Mouse (Mus musculus) MEL (cell line): ENCODE measurements at regions not wholly inside any gene's neighbourhood (a gene's known extent, or its start where the extent isn't known, plus 50 kb on each side); places are given as distances from the start of the nearest gene placed in this dataset.

Experiments used
- DNase-seq: peaks from one replicate; pipeline ENCODE4 v3.0.0; 2011; ENCODE audit warnings: low read depth, low spot score
- H3K27ac ChIP-seq: 2 replicates; pipeline ENCODE4 v1.5.1; 2012; ENCODE audit warnings: low read depth, mild to moderate bottlenecking, control low read depth, low read length, moderate library complexity; ENCODE audit not compliant: control insufficient read depth
- H3K27me3 ChIP-seq, 2 experiments: fragments of 150-350 bp in 1 of 2; sonication (generic) in 1 of 2; 2 replicates each; pipeline ENCODE4 v1.6.1; 2012; ENCODE audit warnings: low read length in 2 of 2, mild to moderate bottlenecking in 2 of 2, improper control_type of control experiment in 1 of 2, moderate library complexity in 1 of 2; ENCODE audit not compliant: insufficient read depth in 2 of 2, control insufficient read depth in 1 of 2
- H3K36me3 ChIP-seq, 2 experiments: 2 replicates each; pipeline ENCODE4 v1.6.1; 2012 to 2014; ENCODE audit warnings: low read length in 2 of 2, improper control_type of control experiment in 1 of 2, inconsistent platforms in 1 of 2, mild to moderate bottlenecking in 1 of 2; ENCODE audit not compliant: insufficient read depth in 2 of 2, control insufficient read depth in 1 of 2
- H3K4me1 ChIP-seq, 2 experiments: fragments of 150-350 bp in 1 of 2; sonication (generic) in 1 of 2; 2 replicates each; pipeline ENCODE4 v1.6.1; 2012; ENCODE audit warnings: low read length in 2 of 2, improper control_type of control experiment in 1 of 2, mild to moderate bottlenecking in 1 of 2; ENCODE audit not compliant: insufficient read depth in 2 of 2, control insufficient read depth in 1 of 2
- H3K4me3 ChIP-seq, 2 experiments: fragments of 150-350 bp in 1 of 2; sonication (generic) in 1 of 2; 2 replicates each; pipeline ENCODE4 v1.5.1; 2012; ENCODE audit warnings: low read depth in 2 of 2, low read length in 2 of 2, mild to moderate bottlenecking in 2 of 2, moderate library complexity in 2 of 2, control low read depth in 1 of 2, improper control_type of control experiment in 1 of 2; ENCODE audit not compliant: control insufficient read depth in 1 of 2, insufficient read depth in 1 of 2
- H3K79me2 ChIP-seq: 2 replicates; pipeline ENCODE4 v1.6.1; 2012; ENCODE audit warnings: mild to moderate bottlenecking, low read length, moderate library complexity; ENCODE audit not compliant: control insufficient read depth, poor library complexity, insufficient read depth
- H3K9ac ChIP-seq: 2 replicates; pipeline ENCODE4 v1.6.1; 2012; ENCODE audit warnings: low read depth, mild to moderate bottlenecking, control low read depth, low read length, moderate library complexity; ENCODE audit not compliant: control insufficient read depth, poor library complexity, severe bottlenecking
- H3K9me3 ChIP-seq: fragments of 150-350 bp; sonication (generic); replicated peaks from 2 replicates; pipeline ENCODE4 v1.6.1; 2012; ENCODE audit warnings: mild to moderate bottlenecking, low read length, improper control_type of control experiment, moderate library complexity; ENCODE audit not compliant: insufficient read depth
- BHLHE40 ChIP-seq: IDR thresholded peaks from 2 replicates; pipeline ENCODE4 v1.6.1; 2012; ENCODE audit warnings: low read depth, mild to moderate bottlenecking, inconsistent platforms, low read length, improper control_type of control experiment, borderline replicate concordance
- CHD1 ChIP-seq: IDR thresholded peaks from 2 replicates; pipeline ENCODE4 v1.6.1; 2012; ENCODE audit warnings: low read depth, mild to moderate bottlenecking, inconsistent platforms, low read length, improper control_type of control experiment
- CHD2 ChIP-seq: IDR thresholded peaks from 2 replicates; pipeline ENCODE4 v1.6.1; 2011; ENCODE audit warnings: low read length, improper control_type of control experiment
- E2F4 ChIP-seq: IDR thresholded peaks from 2 replicates; pipeline ENCODE4 v1.6.1; 2011; ENCODE audit warnings: low read depth, low read length, improper control_type of control experiment, borderline replicate concordance
- ELF1 ChIP-seq: IDR thresholded peaks from 2 replicates; pipeline ENCODE4 v1.6.1; 2014; ENCODE audit warnings: low read depth, mild to moderate bottlenecking, inconsistent platforms, low read length, improper control_type of control experiment, moderate library complexity
- EP300 ChIP-seq, 2 experiments: IDR thresholded peaks; 2 replicates each; pipeline ENCODE4 v1.6.1; 2011; ENCODE audit warnings: improper control_type of control experiment in 2 of 2, low read length in 2 of 2, low read depth in 1 of 2, mild to moderate bottlenecking in 1 of 2
- GABPA ChIP-seq: IDR thresholded peaks from 2 replicates; pipeline ENCODE4 v1.6.1; 2012; ENCODE audit warnings: low read depth, mild to moderate bottlenecking, inconsistent platforms, low read length, improper control_type of control experiment, moderate library complexity
- GATA1 ChIP-seq: IDR thresholded peaks from 2 replicates; pipeline ENCODE4 v1.6.1; 2011; ENCODE audit warnings: low read depth, low read length, improper control_type of control experiment
- HCFC1 ChIP-seq: IDR thresholded peaks from 2 replicates; pipeline ENCODE4 v1.6.1; 2012; ENCODE audit warnings: low read depth, mild to moderate bottlenecking, inconsistent platforms, low read length, improper control_type of control experiment, moderate library complexity
- JUND ChIP-seq: IDR thresholded peaks from 2 replicates; pipeline ENCODE4 v1.6.1; 2011; ENCODE audit warnings: low read depth, mild to moderate bottlenecking, improper control_type of control experiment, low read length
- MAFK ChIP-seq: IDR thresholded peaks from 2 replicates; pipeline ENCODE4 v1.6.1; 2011; ENCODE audit warnings: low read depth, mild to moderate bottlenecking, low read length, improper control_type of control experiment, borderline replicate concordance
- MEF2A ChIP-seq: IDR thresholded peaks from 2 replicates; pipeline ENCODE4 v1.6.1; 2014; ENCODE audit warnings: low read depth, mild to moderate bottlenecking, inconsistent platforms, low read length, improper control_type of control experiment; ENCODE audit not compliant: poor library complexity, insufficient replicate concordance, severe bottlenecking; ENCODE audit errors: extremely low read depth
- MXI1 ChIP-seq: IDR thresholded peaks from 2 replicates; pipeline ENCODE4 v1.6.1; 2011; ENCODE audit warnings: mild to moderate bottlenecking, low read depth, low read length, improper control_type of control experiment
- MYB ChIP-seq: IDR thresholded peaks from 2 replicates; pipeline ENCODE4 v1.6.1; 2011; ENCODE audit warnings: mild to moderate bottlenecking, low read depth, low read length, improper control_type of control experiment
- MYC ChIP-seq: IDR thresholded peaks from 2 replicates; pipeline ENCODE4 v1.6.1; 2011; ENCODE audit warnings: low read depth, mild to moderate bottlenecking, low read length, improper control_type of control experiment, moderate library complexity
- NELFE ChIP-seq: IDR thresholded peaks from 2 replicates; pipeline ENCODE4 v1.6.1; 2011; ENCODE audit warnings: low read depth, low read length, improper control_type of control experiment
- NRF1 ChIP-seq: IDR thresholded peaks from 2 replicates; pipeline ENCODE4 v1.6.1; 2014; ENCODE audit warnings: low read depth, mild to moderate bottlenecking, inconsistent platforms, low read length, improper control_type of control experiment, moderate library complexity; ENCODE audit not compliant: poor library complexity, insufficient read depth, severe bottlenecking
- POLR2A ChIP-seq, 2 experiments: IDR thresholded peaks; 2 replicates each; pipeline ENCODE4 v1.6.1; 2011 to 2012; ENCODE audit warnings: low read length in 2 of 2, mild to moderate bottlenecking in 2 of 2, control low read depth in 1 of 2, improper control_type of control experiment in 1 of 2, low read depth in 1 of 2, moderate library complexity in 1 of 2; ENCODE audit not compliant: control insufficient read depth in 1 of 2, insufficient read depth in 1 of 2, poor library complexity in 1 of 2
- POLR2AphosphoS2 ChIP-seq: IDR thresholded peaks from 2 replicates; pipeline ENCODE4 v1.6.1; 2011; ENCODE audit warnings: low read length, improper control_type of control experiment
- POLR2AphosphoS5 ChIP-seq: IDR thresholded peaks from 2 replicates; pipeline ENCODE4 v1.6.1; 2012; ENCODE audit warnings: low read depth, borderline replicate concordance, mild to moderate bottlenecking, inconsistent platforms, low read length, moderate library complexity, mixed read lengths
- RAD21 ChIP-seq: IDR thresholded peaks from 2 replicates; pipeline ENCODE4 v1.6.1; 2011; ENCODE audit warnings: mild to moderate bottlenecking, low read depth, low read length, improper control_type of control experiment
- SIN3A ChIP-seq: IDR thresholded peaks from 2 replicates; pipeline ENCODE4 v1.6.1; 2012; ENCODE audit warnings: low read length, improper control_type of control experiment, inconsistent platforms
- TBP ChIP-seq: IDR thresholded peaks from 2 replicates; pipeline ENCODE4 v1.8.0; 2011; ENCODE audit warnings: low read depth, low read length, improper control_type of control experiment
- USF2 ChIP-seq, 2 experiments: IDR thresholded peaks; 2 replicates each; pipeline ENCODE4 v1.6.1; 2011 to 2012; ENCODE audit warnings: improper control_type of control experiment in 2 of 2, low read length in 2 of 2, borderline replicate concordance in 1 of 2, inconsistent platforms in 1 of 2, low read depth in 1 of 2, mild to moderate bottlenecking in 1 of 2; ENCODE audit not compliant: insufficient read depth in 1 of 2
- ZC3H11A ChIP-seq: IDR thresholded peaks from 2 replicates; pipeline ENCODE4 v1.6.1; 2012; ENCODE audit warnings: low read depth, mild to moderate bottlenecking, inconsistent platforms, low read length, improper control_type of control experiment
- ZKSCAN1 ChIP-seq: IDR thresholded peaks from 2 replicates; pipeline ENCODE4 v1.6.1; 2012; ENCODE audit warnings: low read depth, mild to moderate bottlenecking, inconsistent platforms, low read length, improper control_type of control experiment, moderate library complexity
- ZNF384 ChIP-seq: IDR thresholded peaks from 2 replicates; pipeline ENCODE4 v1.6.1; 2012; ENCODE audit warnings: low read depth, mild to moderate bottlenecking, inconsistent platforms, low read length, improper control_type of control experiment

- Histone ChIP-seq H3K4me1 (no peaks in the 10 kb centered on the region), H3K36me3 (no peaks in the 10 kb centered on the region), H3K27me3 (no peaks in the 10 kb centered on the region; a peak in 1 of 4 replicates), H3K9me3 (no peaks in the 10 kb centered on the region)
- TF ChIP-seq NRF1 (no peak), TBP (no peak), POLR2A (IDR thresholded peaks at IDR 0.05; ENCODE audit: control insufficient read depth in 1 of 2, insufficient read depth in 1 of 2, low read depth in 1 of 2, low read length in 2 of 2, poor library complexity in 1 of 2) (no peak), MAFK (no peak), ELF1 (no peak), MYB (no peak), EP300 (IDR thresholded peaks at IDR 0.05; ENCODE audit: low read depth in 1 of 2, low read length in 2 of 2) (no peak), NELFE (no peak), SIN3A (no peak), GATA1 (no peak), E2F4 (no peak), ZKSCAN1 (no peak), USF2 (IDR thresholded peaks at IDR 0.05; ENCODE audit: borderline replicate concordance in 1 of 2, insufficient read depth in 1 of 2, low read depth in 1 of 2, low read length in 2 of 2) (no peak), ZNF384 (no peak), CHD1 (no peak), RAD21 (no peak), CHD2 (no peak), HCFC1 (no peak), POLR2AphosphoS2 (no peak)
- TF ChIP-seq, all 39 proteins: peak for 0
- DNase-seq = no peak
- Histone ChIP-seq H3K9ac (no peak overlapping the region), H3K27ac (no peak overlapping the region), H3K79me2 (no peaks in the 10 kb centered on the region), H3K4me3 (no peak overlapping the region)
Measured at GRCm38 (mm10) chr7:51749304-51750129, 112.3 kb upstream of the Gas2 start.

GRCm38 (mm10) chr7:51750271-51750670, 111.5 kb upstream of the Gas2 start:
- no peak for DNase-seq

More at GRCm38 (mm10) chr7:51750271-51750670, 111.5 kb upstream of the Gas2 start:
- no peaks in the 10 kb centered on the region; a peak in 1 of 4 replicates for H3K27me3 ChIP-seq
- no peaks in the 10 kb centered on the region for H3K36me3 ChIP-seq
- no peaks in the 10 kb centered on the region for H3K4me1 ChIP-seq
- H3K9me3 ChIP-seq = no peaks in the 10 kb centered on the region
- H3K4me3 ChIP-seq = no peak overlapping the region
- TF ChIP-seq MEF2A (no peak), ZKSCAN1 (no peak), MXI1 (no peak), JUND (no peak), GABPA (no peak), CHD2 (no peak), MYC (no peak), POLR2A (IDR thresholded peaks at IDR 0.05; ENCODE audit: control insufficient read depth in 1 of 2, insufficient read depth in 1 of 2, low read depth in 1 of 2, low read length in 2 of 2, poor library complexity in 1 of 2) (no peak), TBP (no peak), ZC3H11A (no peak), MAFK (no peak), NRF1 (no peak), BHLHE40 (no peak), POLR2AphosphoS5 (no peak)
- H3K9ac ChIP-seq = no peak overlapping the region
- no peak overlapping the region for H3K27ac ChIP-seq
- H3K79me2 ChIP-seq = no peaks in the 10 kb centered on the region
